ENCODE assay signal across 25 mouse cellular contexts in genomic region chr6:94270001-94270400, GRCm38 (mm10). TPM values are rescaled to one million over a fixed set of nuclear protein-coding genes. Genes with fewer than 3 reads are reported as not detected.
DNase-seq lines count a peak whose midpoint lies in the region; ATAC-seq and TF ChIP-seq lines count a peak whose summit lies in the region.
"Had no signal": no experiment of that assay in that cellular context is flagged by ENCODE, and none has a peak within 500 bp of the region (broad histone marks: within the 10 kb centered on the region; RNA-seq: fewer than 3 reads in every experiment).

No protein-coding gene starts in this region.

- no peak for ATAC-seq in midbrain, postnatal 0 days (ENCODE audit: low FRiP score)
- ATAC-seq: forebrain, embryonic 16.5 days; hindbrain, postnatal 0 days; inflammation-experienced regulatory T-cells, adult 6 months; Patski had no signal

- no peaks in the 10 kb centered on the region for H3K36me3 ChIP-seq in midbrain, postnatal 0 days (ENCODE audit: insufficient read depth, low read length)
- H3K36me3 ChIP-seq in midbrain, embryonic 10.5 days: no peaks in the 10 kb centered on the region
- H3K36me3 ChIP-seq: embryonic facial prominence, embryonic 15.5 days; forebrain, embryonic 12.5 days; heart, embryonic 12.5 days had no signal

- no peak for TF ChIP-seq CTCF in midbrain, postnatal 0 days (IDR thresholded peaks at IDR 0.05)

- DNase-seq in midbrain, postnatal 0 days (ENCODE audit: low spot score): no peak
- DNase-seq in midbrain, embryonic 10.5 days (ENCODE audit: low spot score): no peak
- peak; percentile 56 for DNase-seq in adipocyte (ENCODE audit: low spot score)
- DNase-seq in fibroblast of lung, adult 2 months (ENCODE audit: low read depth): peak; percentile 40
- no peak for DNase-seq in gastrocnemius, adult 8-10 months (ENCODE audit: low spot score in 2 of 2)
- no peak for DNase-seq in retina, postnatal 1 day
- DNase-seq: adrenal gland, adult 2 months; adrenal gland, postnatal 36 days; cerebellum, adult 11 months; cerebellum, adult 2 months; cerebellum, adult 9-11 months; cerebellum, postnatal 25 days; embryo, embryonic 11 days; gastrocnemius, postnatal 14 days; heart, postnatal 14 days; heart, postnatal 4 days; kidney, adult 18-20 months had no signal

- WGBS in midbrain, postnatal 0 days: 79% methylated on average over 5 of the region's 5 CpGs
- WGBS in midbrain, embryonic 10.5 days: 88% methylated on average over 5 of the region's 5 CpGs

- H3K9ac ChIP-seq in midbrain, postnatal 0 days (replicated peaks; ENCODE audit: low read length, poor library complexity, severe bottlenecking): no peak overlapping the region
- H3K9ac ChIP-seq: embryonic facial prominence, embryonic 15.5 days; forebrain, embryonic 12.5 days; heart, embryonic 12.5 days; hindbrain, embryonic 14.5 days had no signal

- H3K27ac ChIP-seq in midbrain, postnatal 0 days (ENCODE audit: low read depth, low read length): 0 out of 2 replicates have a peak overlapping the region, but pooled peaks have one; percentile 26
- H3K27ac ChIP-seq in midbrain, embryonic 10.5 days (replicated peaks): no peak overlapping the region
- H3K27ac ChIP-seq: embryonic facial prominence, embryonic 15.5 days; forebrain, embryonic 12.5 days; hindbrain, embryonic 14.5 days; hindbrain, postnatal 0 days had no signal

- H3K4me2 ChIP-seq in midbrain, postnatal 0 days (ENCODE audit: low read depth, low read length, poor library complexity, severe bottlenecking): no peak overlapping the region
- H3K4me2 ChIP-seq: embryonic facial prominence, embryonic 15.5 days; forebrain, embryonic 12.5 days; heart, embryonic 12.5 days; hindbrain, embryonic 14.5 days had no signal

- H3K9me3 ChIP-seq in midbrain, postnatal 0 days (ENCODE audit: low read length): no peaks in the 10 kb centered on the region
- H3K9me3 ChIP-seq in midbrain, embryonic 10.5 days (replicated peaks): no peaks in the 10 kb centered on the region
- H3K9me3 ChIP-seq: embryonic facial prominence, embryonic 15.5 days; forebrain, embryonic 12.5 days; heart, embryonic 12.5 days had no signal

- H3K4me1 ChIP-seq in midbrain, postnatal 0 days (ENCODE audit: insufficient read depth, low read length): no peaks in the 10 kb centered on the region
- peaks cover 7% of the 10 kb centered on the region for H3K4me1 ChIP-seq in midbrain, embryonic 10.5 days

- no peak overlapping the region for H3K4me3 ChIP-seq in midbrain, postnatal 0 days (ENCODE audit: low read depth, low read length)
- H3K4me3 ChIP-seq in midbrain, embryonic 10.5 days: no peak overlapping the region
- H3K4me3 ChIP-seq: embryonic facial prominence, embryonic 15.5 days; forebrain, embryonic 12.5 days; heart, embryonic 12.5 days had no signal

- no peaks in the 10 kb centered on the region for H3K27me3 ChIP-seq in midbrain, postnatal 0 days (ENCODE audit: insufficient read depth, low read length)
- H3K27me3 ChIP-seq in midbrain, embryonic 10.5 days (ENCODE audit: low read depth, poor library complexity, severe bottlenecking): no peaks in the 10 kb centered on the region
- H3K27me3 ChIP-seq: embryonic facial prominence, embryonic 15.5 days; forebrain, embryonic 12.5 days; heart, embryonic 12.5 days; Patski had no signal

RNA-seq across cellular contexts. Expression of gene Magi1, which starts 13.7 kb away (rescaled TPM):
- 45.4 and 70.4 TPM in 2 replicates for total RNA-seq in midbrain, postnatal 0 days (2014; rRNA removed)
- 24.1 and 27.6 TPM in 2 replicates for polyA plus RNA-seq in midbrain, postnatal 0 days (2015; fragmentation: Nextera tagmentation; extraction: Ambion mirVana)
- polyA plus RNA-seq in midbrain, embryonic 10.5 days (2016; fragmentation: Nextera tagmentation; extraction: Ambion mirVana): 19.4 and 29.7 TPM in 2 replicates
- total RNA-seq in gastrocnemius, adult 8-10 months (2022): 1 to 10 TPM; 1.7 to 5.1 (median 2.0) TPM

Comparison
In these comparisons a context has a peak if more than half of its experiments do, and no peak if none do; other contexts are left out.
1. DNase-seq: peak in adipocyte (single experiment) and fibroblast of lung, adult 2 months (single experiment); none in midbrain, postnatal 0 days (single experiment), midbrain, embryonic 10.5 days (single experiment), gastrocnemius, adult 8-10 months (0 of 2) and retina, postnatal 1 day (single experiment).